Mouse (Mus musculus) thymus, adult 2 months (tissue): Measurements from ENCODE around the gene Emp2.

ENCODE experiments used
- CTCF ChIP-seq: fragments of 200-500 bp; IDR thresholded peaks from 2 replicates; pipeline ENCODE4 v1.5.1; 2012; ENCODE audit warnings: mild to moderate bottlenecking, control low read depth, low read length, moderate library complexity, borderline replicate concordance; ENCODE audit not compliant: control insufficient read depth, poor library complexity, insufficient read depth; ENCODE audit errors: extremely low read depth
- POLR2A ChIP-seq: fragments of 200-500 bp; IDR thresholded peaks from 2 replicates; pipeline ENCODE4 v1.6.1; 2012; ENCODE audit warnings: mild to moderate bottlenecking, low read length, control low read depth, moderate library complexity; ENCODE audit not compliant: control insufficient read depth, poor library complexity, insufficient read depth; ENCODE audit errors: extremely low read depth

GRCm38 (mm10) chr16:10349876-10350275 lies 36.1 kb upstream of the Emp2 start:
- no peak for TF ChIP-seq CTCF
- TF ChIP-seq POLR2A, result no peak
